Mouse (Mus musculus) layer of hippocampus, postnatal 25 days (tissue): Measurements from ENCODE around the gene Epha5. TPM values are rescaled to one million over a fixed set of nuclear protein-coding genes. Genes with fewer than 3 reads are reported as not detected.

ENCODE experiments used
- DNase-seq, 2 experiments: peaks; one replicate each; pipeline ENCODE4 v3.0.0; 2022; ENCODE audit warnings: mixed read lengths in 2 of 2, low spot score in 1 of 2; ENCODE audit errors: extremely low spot score in 1 of 2
- total RNA-seq, 2 experiments: library from RNA; stranded (reverse); gene quantifications; 2 replicates each; pipeline ENCODE4 v1.2.3; 2021

The Epha5 gene
- 100 to 1,000 TPM; 109 to 147 TPM for total RNA-seq

- peak; percentile 58 to 71 for DNase-seq
Observed at GRCm38 (mm10) chr5:84417062-84417879, at the start of gene Epha5. Gene Epha5, minus strand, starts transcription at chr5:84417382.

- DNase-seq: no peak
Observed at GRCm38 (mm10) chr5:84456216-84456615, 39.0 kb upstream of the Epha5 start.

- DNase-seq: no peak
Observed at GRCm38 (mm10) chr5:84454641-84455040, 37.5 kb upstream of the Epha5 start.

GRCm38 (mm10) chr5:84453839-84454238 is 36.7 kb upstream of the Epha5 start:
- no peak for DNase-seq

- DNase-seq: no peak
Observed at GRCm38 (mm10) chr5:84440232-84440631, 23.1 kb upstream of the Epha5 start.

- DNase-seq: peak; percentile 40 to 59
Observed at GRCm38 (mm10) chr5:84415961-84416821, 991 bp downstream of the Epha5 start.

- DNase-seq: peak; percentile 18 to 28
Observed at GRCm38 (mm10) chr5:84414931-84415431, 2.2 kb downstream of the Epha5 start.

- no peak for DNase-seq
Observed at GRCm38 (mm10) chr5:84413026-84413425, 4.2 kb downstream of the Epha5 start.

GRCm38 (mm10) chr5:84408370-84408769 is 8.8 kb downstream of the Epha5 start:
- DNase-seq: no peak

GRCm38 (mm10) chr5:84397085-84397484 is 20.1 kb downstream of the Epha5 start:
- DNase-seq: no peak

- DNase-seq: no peak
Observed at GRCm38 (mm10) chr5:84365334-84365733, 51.8 kb downstream of the Epha5 start.

- no peak for DNase-seq
Observed at GRCm38 (mm10) chr5:84359430-84359829, 57.8 kb downstream of the Epha5 start.

- no peak for DNase-seq
Observed at GRCm38 (mm10) chr5:84353069-84353468, 64.1 kb downstream of the Epha5 start.

- DNase-seq: no peak
Observed at GRCm38 (mm10) chr5:84346728-84347499, 70.3 kb downstream of the Epha5 start.

- DNase-seq: no peak
Observed at GRCm38 (mm10) chr5:84335834-84336465, 81.2 kb downstream of the Epha5 start.

GRCm38 (mm10) chr5:84334481-84334880 is 82.7 kb downstream of the Epha5 start:
- no peak for DNase-seq

GRCm38 (mm10) chr5:84331631-84332030 is 85.6 kb downstream of the Epha5 start:
- no peak for DNase-seq

- no peak for DNase-seq
Observed at GRCm38 (mm10) chr5:84320553-84320952, 96.6 kb downstream of the Epha5 start.

- no peak for DNase-seq
Observed at GRCm38 (mm10) chr5:84320138-84320537, 97.0 kb downstream of the Epha5 start.

GRCm38 (mm10) chr5:84318814-84319340 is 98.3 kb downstream of the Epha5 start:
- no peak for DNase-seq
